Mouse (Mus musculus): ENCODE measurements around the gene Npcd. TPM values are rescaled to one million over a fixed set of nuclear protein-coding genes. Genes with fewer than 3 reads are reported as not detected.

The Npcd gene
- polyA plus RNA-seq, 1 experiment: 0.55 TPM

DNA sequence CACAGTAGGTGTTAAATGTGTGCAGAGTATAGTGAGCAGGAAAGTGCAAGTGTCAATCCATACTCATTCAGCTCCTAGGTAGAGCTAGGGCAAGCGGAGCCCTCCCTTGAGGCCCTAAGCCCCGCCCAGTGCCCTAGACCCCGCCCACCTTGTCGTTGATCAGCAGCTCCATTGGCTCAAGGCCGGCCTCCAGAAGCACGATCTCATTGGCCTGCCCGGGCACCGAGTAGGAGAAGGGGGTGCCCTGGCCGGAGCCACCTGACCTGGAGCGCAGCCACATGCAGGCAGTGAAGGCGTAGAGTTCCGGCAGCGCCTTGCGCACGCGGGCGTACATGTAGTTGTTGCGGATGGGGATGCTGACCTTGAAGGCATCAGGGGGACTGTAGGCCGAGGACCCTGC is 41.6 kb downstream of the Npcd start:
- TF ChIP-seq POLR2A (IDR thresholded peaks at IDR 0.05; ENCODE audit: control insufficient read depth, extremely low read depth, insufficient read depth, low read length, poor library complexity) (no peak), CTCF (IDR thresholded peaks at IDR 0.05; ENCODE audit: borderline replicate concordance, control insufficient read depth, extremely low read depth, insufficient read depth, low read length, poor library complexity) (no peak)
- DNase-seq: no peak
- 55% methylated on average over 19 of the region's 19 CpGs for WGBS
- no peaks in the 10 kb centered on the region for H3K4me1 ChIP-seq (replicated peaks; ENCODE audit: control insufficient read depth, insufficient read depth, low read length)
- no peak overlapping the region for H3K27ac ChIP-seq (ENCODE audit: control insufficient read depth, insufficient read depth, low read length)
- no peaks in the 10 kb centered on the region; the same call in 1 of the 2 replicates for H3K27me3 ChIP-seq (ENCODE audit: control insufficient read depth, insufficient read depth, low read length)
- no peak overlapping the region for H3K4me3 ChIP-seq (ENCODE audit: control insufficient read depth, insufficient read depth, low read length)
- no peaks in the 10 kb centered on the region for H3K36me3 ChIP-seq (ENCODE audit: control insufficient read depth, insufficient read depth, low read length)

DNA sequence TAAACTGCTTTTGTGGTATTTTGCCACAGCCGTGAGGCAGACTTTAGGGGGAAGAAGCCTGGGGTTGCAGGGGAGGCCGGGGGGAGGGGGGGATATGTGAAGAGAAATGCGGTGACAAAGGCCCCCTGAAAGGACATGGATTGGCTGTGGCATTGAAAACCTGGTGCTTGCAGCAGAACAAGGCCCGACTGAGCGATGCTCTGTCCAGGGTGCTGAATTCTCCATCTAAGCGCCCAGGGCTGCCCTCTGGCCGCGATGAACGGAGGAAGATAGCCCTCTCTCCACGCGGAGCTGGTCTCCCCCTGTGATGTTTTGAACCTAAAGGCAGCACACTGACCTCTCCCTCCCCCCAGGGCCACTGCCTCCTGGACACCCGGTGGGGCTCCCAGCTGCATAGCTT is 42.5 kb downstream of the Npcd start:
- TF ChIP-seq POLR2A (IDR thresholded peaks at IDR 0.05; ENCODE audit: control insufficient read depth, extremely low read depth, insufficient read depth, low read length, poor library complexity): no peak
- no peak for TF ChIP-seq CTCF (IDR thresholded peaks at IDR 0.05; ENCODE audit: borderline replicate concordance, control insufficient read depth, extremely low read depth, insufficient read depth, low read length, poor library complexity)
- Histone ChIP-seq H3K4me3 (ENCODE audit: control insufficient read depth, insufficient read depth, low read length) (no peak overlapping the region), H3K4me1 (replicated peaks; ENCODE audit: control insufficient read depth, insufficient read depth, low read length) (no peaks in the 10 kb centered on the region), H3K36me3 (ENCODE audit: control insufficient read depth, insufficient read depth, low read length) (no peaks in the 10 kb centered on the region), H3K27me3 (ENCODE audit: control insufficient read depth, insufficient read depth, low read length) (no peaks in the 10 kb centered on the region; the same call in 1 of the 2 replicates), H3K27ac (ENCODE audit: control insufficient read depth, insufficient read depth, low read length) (no peak overlapping the region)
- 5% methylated on average over 12 of the region's 12 CpGs for WGBS
- peak; percentile 44 for DNase-seq

DNA sequence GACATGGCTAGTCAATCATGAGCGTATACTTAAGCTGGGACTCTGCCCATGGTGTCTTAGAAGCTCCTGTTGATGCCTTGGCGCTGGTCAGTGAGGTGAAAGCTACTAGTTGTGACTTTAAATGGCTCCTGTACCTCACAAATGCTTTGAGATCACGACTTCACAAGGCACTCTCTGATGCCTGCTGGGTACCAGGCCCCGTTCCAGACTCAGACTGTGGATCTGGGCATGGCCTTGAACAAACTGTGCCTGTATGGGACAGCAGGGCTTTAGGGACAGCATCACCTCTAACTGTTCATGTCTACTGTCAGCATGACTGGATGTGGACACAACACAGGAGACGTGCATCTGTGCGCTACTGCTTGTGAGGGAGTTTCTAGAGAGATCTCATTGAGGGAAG is 43.1 kb downstream of the Npcd start:
- 87% methylated on average over 6 of the region's 6 CpGs for WGBS
- no peak overlapping the region for H3K27ac ChIP-seq (ENCODE audit: control insufficient read depth, insufficient read depth, low read length)
- TF ChIP-seq CTCF (IDR thresholded peaks at IDR 0.05; ENCODE audit: borderline replicate concordance, control insufficient read depth, extremely low read depth, insufficient read depth, low read length, poor library complexity) (no peak), POLR2A (IDR thresholded peaks at IDR 0.05; ENCODE audit: control insufficient read depth, extremely low read depth, insufficient read depth, low read length, poor library complexity) (no peak)
- no peaks in the 10 kb centered on the region; the same call in 1 of the 2 replicates for H3K27me3 ChIP-seq (ENCODE audit: control insufficient read depth, insufficient read depth, low read length)
- H3K36me3 ChIP-seq (ENCODE audit: control insufficient read depth, insufficient read depth, low read length): no peaks in the 10 kb centered on the region
- H3K4me3 ChIP-seq (ENCODE audit: control insufficient read depth, insufficient read depth, low read length): no peak overlapping the region
- H3K4me1 ChIP-seq (replicated peaks; ENCODE audit: control insufficient read depth, insufficient read depth, low read length): no peaks in the 10 kb centered on the region
- DNase-seq: no peak

DNA sequence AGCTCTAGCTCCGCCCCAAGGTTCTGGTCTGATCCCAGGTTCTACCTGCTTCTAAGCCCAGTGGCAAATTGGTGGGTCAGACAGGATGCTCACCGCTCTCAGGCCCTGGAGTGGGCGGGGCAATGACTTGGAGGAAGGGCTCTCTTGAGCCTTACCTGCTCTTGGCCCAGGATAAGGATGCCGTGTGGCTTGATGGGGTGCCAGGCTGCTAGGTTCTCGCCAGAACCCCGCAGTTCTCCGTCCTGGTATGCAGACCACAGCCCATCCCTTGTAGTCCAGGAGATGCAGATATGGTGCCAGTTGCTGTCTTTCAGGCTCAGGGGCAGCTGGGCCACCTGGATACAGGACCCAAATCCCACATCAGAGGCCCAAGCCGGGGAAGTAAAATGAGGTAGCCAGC is 43.9 kb downstream of the Npcd start:
- TF ChIP-seq CTCF (IDR thresholded peaks at IDR 0.05; ENCODE audit: borderline replicate concordance, control insufficient read depth, extremely low read depth, insufficient read depth, low read length, poor library complexity) (no peak), POLR2A (IDR thresholded peaks at IDR 0.05; ENCODE audit: control insufficient read depth, extremely low read depth, insufficient read depth, low read length, poor library complexity) (no peak)
- no peaks in the 10 kb centered on the region for H3K36me3 ChIP-seq (ENCODE audit: control insufficient read depth, insufficient read depth, low read length)
- no peak overlapping the region for H3K27ac ChIP-seq (ENCODE audit: control insufficient read depth, insufficient read depth, low read length)
- no peak overlapping the region for H3K4me3 ChIP-seq (ENCODE audit: control insufficient read depth, insufficient read depth, low read length)
- no peaks in the 10 kb centered on the region for H3K4me1 ChIP-seq (replicated peaks; ENCODE audit: control insufficient read depth, insufficient read depth, low read length)
- 72% methylated on average over 8 of the region's 8 CpGs for WGBS
- no peaks in the 10 kb centered on the region; the same call in 1 of the 2 replicates for H3K27me3 ChIP-seq (ENCODE audit: control insufficient read depth, insufficient read depth, low read length)
- DNase-seq: no peak

DNA sequence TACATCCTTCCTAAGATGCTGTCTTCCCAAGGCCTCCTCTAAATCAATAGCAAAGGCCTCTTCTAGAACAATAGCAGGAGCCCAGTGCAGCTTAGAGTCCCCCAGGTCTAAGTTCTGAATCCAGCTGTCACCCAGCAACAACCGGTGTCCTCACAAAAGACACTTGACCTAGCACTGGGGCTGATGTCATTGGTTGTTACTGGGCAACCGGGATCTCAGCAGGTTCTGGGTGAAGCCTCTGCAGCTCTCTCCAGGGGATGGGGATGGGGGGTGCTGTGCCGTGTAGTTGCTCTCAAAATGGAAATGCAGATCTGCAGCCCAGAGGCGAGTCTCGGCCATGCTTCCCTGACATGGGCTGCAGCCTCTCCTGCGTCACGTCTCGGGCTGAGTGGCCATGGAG is 46.2 kb downstream of the Npcd start:
- Histone ChIP-seq H3K27ac (ENCODE audit: control insufficient read depth, insufficient read depth, low read length) (no peak overlapping the region), H3K4me3 (ENCODE audit: control insufficient read depth, insufficient read depth, low read length) (no peak overlapping the region), H3K27me3 (ENCODE audit: control insufficient read depth, insufficient read depth, low read length) (no peaks in the 10 kb centered on the region; the same call in 1 of the 2 replicates), H3K36me3 (ENCODE audit: control insufficient read depth, insufficient read depth, low read length) (no peaks in the 10 kb centered on the region), H3K4me1 (replicated peaks; ENCODE audit: control insufficient read depth, insufficient read depth, low read length) (no peaks in the 10 kb centered on the region)
- WGBS: 78% methylated on average over 8 of the region's 8 CpGs
- TF ChIP-seq CTCF (IDR thresholded peaks at IDR 0.05; ENCODE audit: borderline replicate concordance, control insufficient read depth, extremely low read depth, insufficient read depth, low read length, poor library complexity) (no peak), POLR2A (IDR thresholded peaks at IDR 0.05; ENCODE audit: control insufficient read depth, extremely low read depth, insufficient read depth, low read length, poor library complexity) (no peak)
- no peak for DNase-seq

DNA sequence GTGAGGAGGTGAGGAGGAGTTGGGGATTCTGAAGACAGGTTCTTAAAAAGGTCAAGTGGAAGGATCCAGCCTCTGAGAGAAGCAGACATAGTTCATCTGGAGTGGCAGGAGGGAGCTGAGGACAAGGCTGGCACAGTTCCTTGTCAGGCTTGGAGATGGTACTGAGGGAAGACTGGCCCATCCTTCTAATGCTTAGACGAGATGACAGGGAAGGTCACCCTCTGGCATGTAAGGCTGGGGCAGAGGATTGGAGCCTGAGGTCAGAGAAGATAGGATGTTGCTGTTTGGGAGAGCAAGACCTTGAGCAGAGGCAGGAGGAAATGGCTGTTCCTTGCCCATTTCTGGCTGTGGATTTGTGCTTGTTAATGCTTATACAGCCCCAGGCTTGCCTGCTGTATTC is 49.0 kb downstream of the Npcd start:
- Histone ChIP-seq H3K27me3 (ENCODE audit: control insufficient read depth, insufficient read depth, low read length) (no peaks in the 10 kb centered on the region; the same call in 1 of the 2 replicates), H3K4me3 (ENCODE audit: control insufficient read depth, insufficient read depth, low read length) (no peak overlapping the region), H3K27ac (ENCODE audit: control insufficient read depth, insufficient read depth, low read length) (no peak overlapping the region), H3K4me1 (replicated peaks; ENCODE audit: control insufficient read depth, insufficient read depth, low read length) (no peaks in the 10 kb centered on the region), H3K36me3 (ENCODE audit: control insufficient read depth, insufficient read depth, low read length) (no peaks in the 10 kb centered on the region)
- no peak for DNase-seq
- TF ChIP-seq POLR2A (IDR thresholded peaks at IDR 0.05; ENCODE audit: control insufficient read depth, extremely low read depth, insufficient read depth, low read length, poor library complexity) (no peak), CTCF (IDR thresholded peaks at IDR 0.05; ENCODE audit: borderline replicate concordance, control insufficient read depth, extremely low read depth, insufficient read depth, low read length, poor library complexity) (no peak)
- 79% methylated on average over 1 of the region's 1 CpGs for WGBS

DNA sequence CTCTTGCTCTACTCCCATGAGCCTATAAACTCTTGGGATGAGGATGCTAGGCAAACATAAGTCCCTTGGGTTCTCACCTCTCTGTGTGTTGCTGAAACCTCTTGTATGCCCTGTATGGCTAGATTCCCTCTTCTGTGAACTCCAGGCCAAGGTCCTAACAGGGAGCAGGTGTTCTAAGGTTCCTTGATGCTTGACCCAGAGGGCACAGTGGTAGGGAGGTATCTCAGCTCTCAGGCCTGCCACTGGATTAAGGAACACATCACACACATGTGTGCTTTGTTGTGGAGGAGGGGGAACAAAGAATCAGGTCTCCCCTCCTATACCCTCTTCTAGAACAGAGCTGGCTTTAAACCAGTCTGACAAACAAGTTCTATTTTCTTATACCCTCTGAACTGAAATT is 56.3 kb downstream of the Npcd start, which contains the start of gene Dnal4:
Dnal4 (minus strand) TSS at position 101 of the 400 bp plus-strand sequence.
- Histone ChIP-seq H3K27me3 (ENCODE audit: control insufficient read depth, insufficient read depth, low read length) (no peaks in the 10 kb centered on the region), H3K36me3 (ENCODE audit: control insufficient read depth, insufficient read depth, low read length) (no peaks in the 10 kb centered on the region)

More for the DNA sequence above, 56.3 kb downstream of the Npcd start, which contains the start of gene Dnal4:
- TF ChIP-seq POLR2A (IDR thresholded peaks at IDR 0.05; ENCODE audit: control insufficient read depth, extremely low read depth, insufficient read depth, low read length, poor library complexity): no peak
- TF ChIP-seq CTCF (IDR thresholded peaks at IDR 0.05; ENCODE audit: borderline replicate concordance, control insufficient read depth, extremely low read depth, insufficient read depth, low read length, poor library complexity): no peak
- Histone ChIP-seq H3K27ac (ENCODE audit: control insufficient read depth, insufficient read depth, low read length) (no peak within 1 kb of the TSS), H3K4me1 (replicated peaks; ENCODE audit: control insufficient read depth, insufficient read depth, low read length) (peaks cover 9% of the 10 kb centered on the region), H3K4me3 (ENCODE audit: control insufficient read depth, insufficient read depth, low read length) (no peak within 1 kb of the TSS)
- DNase-seq: no peak
